Mouse (Mus musculus) embryo, embryonic 9.5 days (tissue): ENCODE measurements around the gene Gm17364.
"Not testable (repeated sequence)": the region's sequence is repeated elsewhere in the genome, so short reads cannot be mapped to it uniquely, and the experiment has no call there.

Experiments
- DNase-seq: peaks from one replicate; pipeline ENCODE4 v3.0.0-alpha.2; 2017; ENCODE audit errors: extremely low spot score

The Gm17364 gene

DNA sequence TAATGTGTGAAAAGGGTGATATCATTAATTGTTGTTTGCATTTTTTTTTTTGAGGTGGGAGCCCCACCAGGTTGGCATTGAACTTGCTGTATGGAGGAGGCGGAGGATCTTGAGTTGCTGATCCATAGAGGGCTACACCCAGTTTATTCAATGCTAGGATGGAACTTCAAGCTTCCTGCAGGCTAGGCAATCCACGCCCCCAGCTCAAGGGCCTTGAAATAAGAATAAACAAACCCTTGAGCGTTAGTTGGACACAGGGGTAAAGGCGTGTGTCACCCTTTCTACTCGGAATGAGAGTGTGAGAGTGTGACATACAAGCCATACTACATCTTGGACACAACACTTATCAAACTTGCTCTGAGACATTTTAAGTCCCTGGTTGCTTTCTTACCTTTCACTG is 22.1 kb downstream of the Gm17364 start:
- no peak for DNase-seq

DNA sequence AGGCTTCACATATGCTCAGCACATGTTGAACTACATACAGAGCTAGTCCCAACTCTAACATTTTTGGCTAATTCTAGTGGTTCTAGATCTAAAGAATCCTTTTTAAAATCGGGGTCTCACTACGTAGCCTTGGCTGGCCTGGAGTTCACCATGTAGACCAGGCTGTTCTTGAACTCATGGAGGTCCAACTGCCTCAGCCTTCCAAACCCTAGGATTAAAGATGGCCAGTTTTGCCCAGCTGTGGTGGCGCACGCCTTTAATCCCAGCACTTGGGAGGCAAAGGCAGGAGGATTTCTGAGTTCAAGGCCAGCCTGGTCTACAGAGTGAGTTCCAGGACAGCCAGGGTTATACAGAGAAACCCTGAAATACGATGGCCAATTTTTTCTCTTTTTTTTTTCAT is 22.5 kb downstream of the Gm17364 start:
- not testable (repeated sequence) for DNase-seq

DNA sequence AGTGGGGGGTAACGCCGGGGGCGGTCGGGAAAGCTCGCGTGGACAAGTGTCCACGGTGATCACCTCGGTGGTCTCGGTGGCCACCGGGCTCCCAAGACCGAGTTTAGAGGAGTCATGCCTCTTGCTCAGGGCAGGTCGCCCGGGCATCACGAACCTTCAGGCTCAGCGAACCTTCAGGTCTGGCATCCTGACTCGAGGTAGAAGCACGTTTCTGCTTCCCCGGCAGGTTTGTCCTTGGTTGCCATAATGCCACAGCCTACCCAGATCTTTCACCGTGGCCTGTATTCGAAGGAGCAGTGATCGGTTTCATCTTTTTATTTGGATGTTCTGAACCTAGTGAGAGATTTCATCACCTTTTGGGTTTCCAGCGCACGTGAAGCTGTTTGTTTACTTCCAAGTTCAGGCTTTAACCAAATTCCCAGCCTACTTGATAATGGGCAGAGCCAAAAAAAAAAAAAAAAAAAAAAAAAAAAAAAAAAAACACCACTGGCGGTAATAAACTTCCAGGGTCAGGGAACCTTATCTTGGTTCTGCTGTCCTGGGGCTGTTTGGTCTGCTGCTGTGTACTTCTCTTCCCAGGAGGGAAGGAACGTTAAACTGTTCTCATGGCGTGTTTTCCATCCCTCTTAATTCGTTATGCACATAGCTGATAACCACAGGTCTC is 23.3 kb downstream of the Gm17364 start:
- no peak for DNase-seq

DNA sequence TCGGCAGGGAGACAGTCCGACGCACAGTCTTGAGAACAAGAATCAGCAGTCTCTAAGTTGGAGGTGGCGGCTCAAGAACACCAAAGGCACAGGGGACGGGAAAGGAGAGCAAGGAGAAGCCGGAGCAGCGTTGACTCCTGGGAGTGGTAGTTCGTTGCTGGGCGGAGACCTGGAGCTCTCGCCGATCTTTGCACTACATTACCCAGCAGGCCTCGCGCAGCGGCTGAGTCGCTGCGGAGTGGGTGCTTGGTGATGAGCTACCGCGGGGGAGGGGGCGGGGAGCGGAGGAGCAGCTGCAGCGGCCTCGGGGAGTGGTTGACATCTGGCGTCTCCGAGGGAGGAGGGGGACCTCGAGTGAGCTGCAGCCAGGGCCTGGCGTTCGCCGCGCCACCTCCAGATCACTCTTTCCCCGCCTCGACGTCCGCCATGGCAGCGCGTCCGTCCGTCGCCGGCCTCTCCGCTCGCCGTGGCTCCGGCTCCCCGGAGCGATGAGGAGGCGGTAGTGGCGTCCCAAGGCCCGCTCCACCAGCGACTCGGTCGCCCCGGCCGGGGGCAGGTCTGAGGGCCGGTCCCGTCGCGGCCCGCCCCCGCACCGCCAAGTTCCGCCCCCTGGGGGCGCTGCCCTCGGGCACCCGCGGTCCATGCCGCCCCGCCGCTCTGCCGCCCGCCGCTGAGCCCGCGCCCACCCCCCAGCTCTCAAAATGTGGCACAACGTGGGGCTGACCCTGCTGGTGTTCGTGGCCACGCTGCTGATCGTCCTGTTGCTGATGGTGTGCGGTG is 24.0 kb downstream of the Gm17364 start, which contains the start of gene Smim13:
Gene Smim13 (plus strand): TSS at position 307 of the 780 bp plus-strand sequence.
- peak; percentile 95 for DNase-seq

DNA sequence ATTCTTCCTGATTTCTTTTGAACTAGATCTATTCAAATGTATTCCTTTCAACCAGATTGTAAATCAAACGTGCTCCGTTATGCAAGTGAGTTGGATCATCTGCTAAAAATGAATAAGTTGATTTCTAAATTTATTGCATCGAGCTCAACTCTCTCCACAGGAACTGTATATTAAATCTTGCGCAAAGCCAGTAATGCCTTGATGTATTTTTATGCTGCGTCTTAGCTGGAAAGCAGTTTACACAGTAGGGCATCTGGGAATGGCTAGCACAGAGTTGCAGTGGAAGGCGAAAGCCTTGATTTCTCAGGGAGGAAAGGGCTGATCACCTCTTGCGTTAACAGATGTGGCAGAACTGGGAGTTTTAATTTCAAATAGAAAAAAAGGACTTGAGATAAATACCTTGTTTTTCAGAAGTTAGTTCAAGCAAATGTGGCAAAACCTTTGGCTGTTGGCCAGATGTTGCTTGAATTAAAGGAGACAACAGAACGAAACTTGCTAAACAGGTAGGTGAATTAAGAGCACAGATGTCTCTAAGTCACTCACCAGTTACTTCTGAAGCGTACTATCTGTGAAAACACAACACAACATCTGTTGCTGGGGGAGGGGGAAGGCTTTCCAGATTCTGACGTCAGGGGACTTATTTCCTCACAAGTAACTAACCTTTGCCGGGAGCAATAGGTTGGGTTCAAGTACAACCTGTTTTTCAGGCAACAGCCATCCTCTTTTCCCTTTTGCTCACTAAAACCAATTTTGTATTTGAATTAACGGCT is 24.8 kb downstream of the Gm17364 start:
- DNase-seq, result no peak

DNA sequence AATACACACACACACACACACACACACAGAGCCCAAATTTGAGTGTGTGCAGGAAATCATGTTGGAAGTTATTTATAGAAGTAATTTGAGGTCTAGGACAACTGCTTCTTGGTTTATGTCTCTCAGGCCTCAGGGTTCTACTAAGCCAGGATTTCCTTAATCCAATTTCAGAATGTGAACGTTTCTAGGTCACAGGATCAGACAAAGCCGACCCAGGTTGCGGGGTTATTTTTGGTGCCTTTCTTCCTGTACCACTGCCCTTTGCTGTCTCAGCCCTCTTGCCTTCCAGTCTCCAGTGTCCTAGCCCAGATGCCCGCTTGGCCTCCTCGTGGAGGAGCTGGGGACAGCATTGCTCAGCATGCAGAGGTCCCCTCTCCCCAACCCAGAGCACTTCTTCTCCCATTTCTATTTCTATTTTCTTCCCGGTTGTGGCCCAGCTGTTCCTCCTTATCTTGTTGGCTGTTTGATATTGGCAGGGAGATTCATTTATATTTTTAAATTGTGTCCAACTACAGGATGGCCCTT is 29.4 kb downstream of the Gm17364 start:
- no peak for DNase-seq

DNA sequence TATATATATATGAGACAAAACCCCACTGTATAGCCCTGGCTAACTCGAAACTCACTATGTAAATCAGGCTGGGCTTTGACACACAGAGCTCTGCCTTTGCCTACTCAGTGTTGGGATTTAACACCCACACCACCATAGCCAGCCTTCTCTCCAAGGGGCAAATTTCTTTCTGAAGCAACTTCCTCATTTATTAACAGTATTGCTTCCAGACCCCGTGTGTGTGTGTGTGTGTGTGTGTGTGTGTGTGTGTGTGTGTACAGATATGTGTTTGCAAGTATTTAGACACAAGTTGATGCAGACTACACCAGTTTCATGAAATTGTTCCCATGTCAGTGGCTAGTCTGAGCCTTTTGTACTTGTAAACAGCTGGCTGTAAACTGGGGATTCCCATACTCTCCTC is 32.2 kb downstream of the Gm17364 start:
- no peak for DNase-seq

DNA sequence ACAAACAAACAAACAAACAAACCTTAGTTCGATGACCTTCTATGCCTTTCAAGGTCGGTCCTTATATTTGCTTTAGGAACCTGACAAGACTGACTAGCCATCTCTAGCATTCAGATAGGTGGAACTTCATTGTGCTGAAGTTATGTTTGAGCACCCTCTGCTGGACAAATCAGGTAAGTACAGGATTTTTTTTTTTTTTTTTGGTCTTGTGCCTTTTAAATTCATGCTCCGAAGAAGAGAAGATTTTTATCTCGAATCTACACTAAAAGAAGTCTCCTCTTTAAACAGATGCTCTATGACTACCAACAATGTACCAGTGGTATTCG is 35.0 kb downstream of the Gm17364 start:
- peak; percentile 54 for DNase-seq

DNA sequence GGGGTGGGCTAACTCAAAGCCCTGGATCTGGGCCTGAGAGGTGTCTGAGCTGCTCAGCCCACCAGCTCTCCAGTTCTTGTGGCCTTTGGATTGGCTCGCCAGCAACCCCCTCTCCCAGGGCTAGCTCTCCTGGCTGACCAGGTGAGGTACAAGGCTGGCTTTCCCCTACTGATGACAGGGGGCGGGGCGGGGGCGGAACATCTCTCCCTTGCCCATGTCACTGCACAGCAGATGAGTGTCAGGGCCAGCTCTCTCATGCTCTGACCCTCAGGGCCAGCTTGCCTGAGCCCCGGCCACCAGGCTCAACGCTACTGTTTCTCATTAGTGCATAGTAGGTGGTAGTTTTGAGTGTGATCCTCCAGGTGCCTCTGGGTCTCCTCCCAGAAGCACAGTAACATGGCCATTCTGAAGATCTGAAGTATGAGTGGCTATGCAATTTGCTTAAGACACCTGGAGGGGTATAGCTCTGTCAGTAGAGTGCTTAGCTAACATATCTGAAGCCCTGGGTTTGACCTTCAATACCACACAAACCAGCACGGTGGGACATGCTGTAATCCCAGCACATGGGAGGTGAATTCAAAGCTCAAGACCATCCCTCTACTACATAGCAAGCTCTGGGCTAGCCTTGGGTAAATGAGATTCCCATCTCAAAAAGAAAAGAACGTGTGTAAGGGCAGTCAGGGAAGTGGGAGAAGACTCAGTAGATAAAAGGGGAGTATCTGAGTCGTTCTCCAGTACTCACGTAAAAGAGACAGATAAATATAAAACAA is 35.6 kb downstream of the Gm17364 start:
- no peak for DNase-seq

DNA sequence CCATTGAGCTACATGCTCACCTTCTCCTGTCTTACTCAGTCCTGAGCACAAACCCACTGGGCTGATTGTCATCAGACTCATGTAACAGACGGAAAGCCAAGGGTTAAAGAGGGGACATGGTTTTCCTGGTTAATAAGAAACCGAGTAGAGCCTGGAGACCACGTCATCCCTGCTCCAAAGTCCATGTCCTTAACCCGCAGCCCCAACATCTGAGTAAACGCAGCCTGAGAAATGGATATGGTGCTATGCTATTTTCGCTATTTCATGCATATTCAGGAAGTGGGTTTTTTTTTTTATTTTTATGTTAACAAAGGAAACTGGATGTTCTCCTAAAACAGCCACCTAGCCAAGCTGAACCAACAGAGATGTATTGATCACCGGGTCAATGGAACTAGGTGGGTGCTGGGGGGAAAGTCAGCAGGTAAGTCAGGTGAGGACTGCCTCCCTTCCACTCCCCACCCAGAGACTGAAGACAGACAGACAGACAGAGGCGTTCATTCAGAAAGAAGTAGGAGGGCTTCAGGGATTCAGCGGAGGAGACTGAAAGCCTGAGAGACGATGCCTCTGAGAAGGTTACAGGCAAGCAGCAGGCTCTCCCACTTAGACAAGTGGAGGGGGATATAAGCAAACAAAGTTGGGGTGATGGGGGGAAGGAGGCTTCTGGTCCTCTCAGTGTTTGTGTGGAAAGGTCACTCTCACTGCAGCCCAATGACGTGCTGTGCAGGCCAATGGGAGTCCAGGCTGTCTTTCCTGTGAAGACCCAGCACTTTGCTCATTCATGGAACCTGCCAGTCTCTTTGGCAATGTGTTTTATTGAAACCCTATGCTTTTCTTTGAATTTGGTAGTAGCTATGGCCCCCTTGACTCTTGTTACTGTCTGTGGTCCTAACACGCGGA is 37.7 kb downstream of the Gm17364 start:
- DNase-seq, result no peak

DNA sequence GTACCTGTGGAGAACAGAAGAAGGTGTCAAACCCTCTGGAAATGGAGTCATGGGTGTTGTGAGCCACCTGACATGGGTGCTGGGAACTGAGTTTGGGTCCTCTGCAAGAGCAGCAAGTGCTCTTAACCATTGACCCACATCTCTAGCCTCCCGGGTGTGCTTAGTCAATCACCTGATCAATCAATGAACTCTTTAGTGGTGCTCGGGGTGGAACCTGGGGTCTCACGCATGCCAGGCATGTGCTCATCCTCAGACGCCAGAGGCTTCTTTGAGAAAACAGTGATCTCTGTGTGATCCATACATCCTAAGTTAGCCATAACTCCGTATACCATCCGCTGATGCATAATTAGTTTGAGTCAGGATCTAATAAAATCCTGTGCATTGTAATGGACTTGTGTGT is 38.6 kb downstream of the Gm17364 start:
- no peak for DNase-seq

DNA sequence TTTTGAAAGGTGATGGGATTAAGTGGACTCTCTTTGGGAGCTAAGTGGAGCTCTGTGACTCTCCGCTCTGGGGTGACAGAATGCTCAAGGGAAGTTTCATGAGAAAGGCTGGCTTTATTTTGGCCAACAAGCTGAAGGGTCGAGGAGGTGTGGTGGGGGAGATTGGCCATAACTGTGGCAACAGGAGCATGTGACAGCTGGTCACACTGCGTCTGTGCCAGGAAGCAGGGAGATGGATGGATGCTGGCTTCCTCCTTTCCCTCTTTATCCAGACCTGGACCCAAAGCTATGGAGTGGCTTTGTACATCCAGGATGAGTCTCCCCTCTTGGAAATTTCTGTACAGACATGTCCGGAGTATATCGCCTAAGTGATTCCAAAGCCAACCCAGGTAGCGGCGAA is 40.5 kb downstream of the Gm17364 start:
- no peak for DNase-seq

DNA sequence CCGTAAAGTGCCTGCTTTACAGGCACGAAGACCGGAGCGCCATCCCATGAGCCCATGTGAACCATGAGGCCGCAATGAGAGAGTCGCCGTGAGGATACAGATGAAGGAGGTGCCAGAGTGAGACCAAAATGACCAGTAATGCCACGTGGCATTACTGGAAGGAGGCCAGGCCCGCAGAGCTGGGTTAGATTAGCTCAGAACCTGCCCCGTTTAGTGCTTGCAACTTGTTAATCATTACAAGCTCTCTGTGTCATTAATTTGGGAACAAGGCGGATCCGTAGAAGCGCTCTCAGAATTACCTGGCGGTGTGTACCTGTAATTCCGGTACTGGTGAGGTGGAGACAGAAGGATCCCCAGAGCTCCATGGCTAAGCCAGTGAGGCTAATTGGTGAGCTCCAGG is 41.6 kb downstream of the Gm17364 start:
- DNase-seq, result no peak

DNA sequence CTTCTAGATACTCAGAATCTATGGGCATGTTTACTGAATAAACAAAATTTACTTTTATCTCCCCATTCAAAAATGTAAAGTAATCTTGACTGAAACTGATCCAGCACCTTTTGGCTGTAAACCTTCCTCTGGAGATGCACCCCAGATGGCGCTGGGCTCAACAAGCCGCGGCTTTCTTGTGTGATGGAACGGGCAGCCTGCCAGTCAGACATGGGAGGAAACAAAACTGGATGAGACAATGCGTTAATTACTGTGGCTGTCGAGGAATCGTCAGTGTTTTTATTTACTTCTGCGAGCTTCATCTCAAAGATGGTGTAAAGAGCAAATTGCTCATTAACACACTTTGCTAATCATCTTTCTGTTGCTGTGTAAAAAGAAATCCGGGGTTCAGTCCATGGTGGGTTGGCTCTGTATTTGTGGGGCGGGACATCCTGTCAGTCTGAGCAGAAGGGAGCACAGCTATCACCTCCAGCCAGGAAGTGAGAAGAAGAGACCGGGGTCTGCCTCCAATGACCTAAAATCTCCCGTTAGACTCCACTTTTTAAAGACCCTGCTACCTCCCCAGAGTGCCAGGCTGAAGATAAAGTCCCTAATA is 42.3 kb downstream of the Gm17364 start:
- no peak for DNase-seq

DNA sequence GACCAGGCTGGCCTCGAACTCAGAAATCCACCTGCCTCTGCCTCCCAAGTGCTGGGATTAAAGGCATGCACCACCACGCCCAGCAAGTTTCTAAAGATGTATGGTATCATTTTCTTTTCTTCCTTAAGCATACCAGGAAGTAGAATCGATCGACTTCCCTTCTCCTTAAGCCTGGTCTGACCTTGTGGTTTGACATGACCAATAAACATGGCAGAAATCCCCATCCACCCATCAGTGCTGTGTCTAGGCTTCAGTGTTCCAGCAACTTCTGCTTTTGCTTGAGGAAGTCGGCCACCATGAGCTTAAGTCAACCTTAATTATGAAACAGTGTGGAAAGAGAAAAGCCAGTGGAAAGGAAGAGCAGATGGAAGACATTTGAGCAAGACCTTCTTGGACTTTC is 43.5 kb downstream of the Gm17364 start:
- DNase-seq, result no peak

DNA sequence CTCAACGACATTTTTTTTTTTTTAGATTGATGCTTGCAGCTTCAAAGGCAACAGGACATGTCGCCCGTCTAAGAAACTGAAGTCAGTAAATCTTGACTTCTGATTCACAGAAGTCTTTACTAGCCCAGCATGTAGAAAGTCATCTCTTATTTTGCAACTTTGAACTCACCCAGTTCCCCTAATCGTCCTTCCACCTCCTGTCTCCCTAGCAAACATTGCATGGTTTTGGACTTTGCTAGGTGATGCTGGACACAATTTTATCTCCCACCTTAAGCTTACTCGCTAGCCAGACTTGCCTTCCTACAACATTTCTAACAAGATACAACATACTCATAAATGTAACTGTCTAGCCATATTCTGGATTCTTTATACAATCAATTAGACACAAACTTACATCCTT is 45.7 kb downstream of the Gm17364 start:
- DNase-seq, result no peak

DNA sequence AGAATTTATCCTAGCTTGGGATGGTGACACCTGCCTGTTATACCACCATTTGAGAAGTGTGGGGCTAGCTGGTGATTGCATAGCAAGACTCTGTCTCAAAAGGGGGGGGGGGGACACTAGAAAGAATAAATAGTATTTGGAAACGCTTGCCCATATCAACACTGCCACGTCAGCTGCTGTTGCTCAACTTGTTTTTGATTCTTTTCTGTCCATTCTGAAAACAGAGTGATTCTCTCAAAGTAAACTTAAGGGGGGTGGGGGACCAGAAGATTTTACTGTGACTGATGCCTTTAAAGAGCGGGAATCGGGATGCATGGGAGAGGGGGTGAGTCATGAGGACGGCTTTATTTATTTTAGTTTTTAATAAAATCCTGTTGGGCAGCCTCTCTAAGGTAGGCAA is 47.3 kb downstream of the Gm17364 start:
- DNase-seq, result no peak
